Mouse (Mus musculus): ENCODE measurements around the gene Acsl4. TPM values are rescaled to one million over a fixed set of nuclear protein-coding genes. Genes with fewer than 3 reads are reported as not detected.

Gene Acsl4
- polyA plus RNA-seq (2017; shearing (Covaris generic)) = 33.3 TPM

DNA sequence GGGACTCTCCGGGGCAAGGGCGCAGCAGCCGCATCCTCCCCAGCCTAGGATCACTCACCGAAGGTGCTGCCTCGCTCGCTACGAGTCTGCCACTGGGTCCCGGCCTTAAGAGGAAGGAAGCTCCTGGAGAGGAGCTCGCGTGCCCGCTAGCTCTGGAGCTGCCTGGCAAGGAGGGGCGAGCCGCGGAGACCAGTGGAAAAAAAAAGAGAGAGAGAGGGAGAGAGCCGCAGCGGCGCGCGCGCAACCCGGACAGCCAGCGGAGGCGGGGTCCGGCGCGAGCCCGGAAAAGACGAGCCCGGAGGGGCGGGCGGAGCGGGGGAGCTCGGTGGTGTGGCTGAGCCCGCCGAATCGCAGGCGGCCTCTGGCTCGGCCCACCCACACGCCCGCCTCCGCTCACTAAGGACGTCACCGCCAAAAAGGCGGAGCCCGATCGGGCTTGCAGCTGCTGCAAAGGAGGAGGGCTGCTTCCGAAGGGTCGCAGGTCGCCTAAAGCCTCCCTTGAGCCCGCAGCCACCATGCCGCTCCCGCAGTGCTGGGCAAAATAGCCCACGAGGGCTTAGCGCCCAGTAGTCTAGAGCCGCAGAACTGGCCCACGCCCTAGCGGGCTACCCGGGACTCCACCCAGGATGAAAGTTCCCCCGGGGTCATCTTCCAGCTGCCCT, at the start of gene Acsl4:
TSS of gene Acsl4 (minus strand) at position 289 of the 662 bp plus-strand sequence.

DNA sequence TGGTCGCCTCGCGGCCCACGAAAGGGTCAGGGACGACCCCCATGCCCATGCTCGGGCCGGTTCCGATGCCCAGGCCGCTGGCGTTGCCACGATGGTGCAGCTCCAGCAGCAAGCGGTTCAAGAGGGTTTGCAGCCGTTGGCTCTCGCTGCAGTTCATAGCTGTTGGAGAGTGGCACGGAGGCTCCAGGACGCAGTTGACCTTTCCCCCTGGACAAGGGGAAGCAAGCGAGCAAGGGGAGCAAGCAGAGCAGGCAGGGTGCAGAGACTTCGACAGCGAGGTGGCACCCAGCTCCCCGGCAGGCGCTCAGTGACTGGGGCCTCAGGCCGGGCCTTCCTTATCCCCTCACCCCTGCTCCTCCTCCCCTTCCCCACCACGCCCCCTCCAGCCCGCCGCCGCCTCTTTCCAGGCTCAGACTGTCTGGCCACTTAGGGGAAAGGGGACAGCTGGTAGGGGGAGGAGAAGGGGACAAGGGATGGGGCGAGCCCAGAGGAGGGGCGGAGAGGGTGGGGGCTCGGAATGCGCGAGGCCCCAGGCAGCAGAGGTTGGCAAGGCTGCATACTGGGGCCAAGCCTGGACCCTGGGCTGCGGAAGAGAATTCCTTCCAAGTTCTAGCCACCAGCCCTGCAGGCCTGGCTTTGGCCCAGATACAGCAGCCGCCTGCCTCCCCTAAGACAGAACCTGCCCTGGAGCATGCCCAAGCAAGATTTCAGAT, 84.3 kb downstream of the Acsl4 start, which contains the start of gene Kcne1l:
TSS of gene Kcne1l (minus strand) at position 426 of the 713 bp plus-strand sequence.

Other genes starting within 250 kb of the Acsl4 start
- gene Gucy2f, start 193.6 kb downstream of the Acsl4 start, polyA plus RNA-seq (2017; shearing (Covaris generic)) = not detected
- gene Nxt2, start 163.8 kb downstream of the Acsl4 start, polyA plus RNA-seq (2017; shearing (Covaris generic)) = 9.8 TPM
- gene Kcne1l, start 84.2 kb downstream of the Acsl4 start, polyA plus RNA-seq (2017; shearing (Covaris generic)) = not detected